Mouse (Mus musculus): ENCODE data around the gene Itga1. TPM values are rescaled to one million over a fixed set of nuclear protein-coding genes. Genes with fewer than 3 reads are reported as not detected.

The Itga1 gene
- total and polyA plus RNA-seq, 3 experiments, result not detected

DNA sequence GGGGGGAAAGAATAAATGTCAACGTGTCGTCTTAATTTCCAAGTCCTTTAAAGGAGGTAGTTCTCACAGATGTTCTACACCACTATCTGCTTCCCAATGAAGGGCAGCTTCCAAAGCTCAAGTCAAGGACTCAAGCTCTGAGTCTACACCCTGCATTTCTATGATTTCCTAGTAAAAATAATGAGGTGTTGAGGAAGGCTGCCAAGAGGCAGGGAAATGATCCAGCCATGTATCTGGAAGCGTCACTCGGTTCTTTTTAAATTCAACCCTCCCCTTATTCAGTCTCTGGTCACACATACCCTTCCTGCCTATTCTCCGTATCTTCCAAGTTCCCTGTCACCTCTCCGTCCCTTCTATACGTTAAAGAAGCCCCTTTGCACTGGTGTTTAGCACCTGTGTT is 118.6 kb downstream of the Itga1 start:
- TF ChIP-seq HCFC1 (IDR thresholded peaks at IDR 0.05; ENCODE audit: low read depth, low read length), result no peak
- no peak for TF ChIP-seq ZKSCAN1 (IDR thresholded peaks at IDR 0.05; ENCODE audit: low read depth, low read length)
- TF ChIP-seq E2F4 (IDR thresholded peaks at IDR 0.05; ENCODE audit: borderline replicate concordance, low read depth, low read length), result no peak
- TF ChIP-seq TAL1 (IDR thresholded peaks at IDR 0.05; ENCODE audit: low read length), result no peak
- no peak for TF ChIP-seq MYC (IDR thresholded peaks at IDR 0.05; ENCODE audit: low read depth, low read length)
- no peak for TF ChIP-seq JUND (IDR thresholded peaks at IDR 0.05; ENCODE audit: low read depth, low read length)
- no peak for TF ChIP-seq EP300 (IDR thresholded peaks at IDR 0.05; ENCODE audit: low read depth in 1 of 2, low read length in 2 of 2)
- no peak for TF ChIP-seq ZC3H11A (IDR thresholded peaks at IDR 0.05; ENCODE audit: low read depth, low read length)
- TF ChIP-seq UBTF (IDR thresholded peaks at IDR 0.05; ENCODE audit: borderline replicate concordance, insufficient read depth, low read depth, low read length), result no peak
- TF ChIP-seq POLR2A (IDR thresholded peaks at IDR 0.05; ENCODE audit: control insufficient read depth in 1 of 2, insufficient read depth in 1 of 2, low read depth in 1 of 2, low read length in 2 of 2, poor library complexity in 1 of 2), result no peak
- Histone ChIP-seq H3K27ac (ENCODE audit: control insufficient read depth, low read depth, low read length) (no peak overlapping the region), H3K9ac (ENCODE audit: control insufficient read depth, low read depth, low read length, poor library complexity, severe bottlenecking) (no peak overlapping the region), H3K27me3 (ENCODE audit: control insufficient read depth in 1 of 2, insufficient read depth in 2 of 2, low read length in 2 of 2) (no peaks in the 10 kb centered on the region), H3K4me1 (ENCODE audit: control insufficient read depth in 1 of 2, insufficient read depth in 2 of 2, low read length in 2 of 2) (no peaks in the 10 kb centered on the region), H3K36me3 (ENCODE audit: control insufficient read depth in 1 of 2, insufficient read depth in 2 of 2, low read length in 2 of 2) (no peaks in the 10 kb centered on the region), H3K4me3 (ENCODE audit: control insufficient read depth in 1 of 2, insufficient read depth in 1 of 2, low read depth in 2 of 2, low read length in 2 of 2) (no peak overlapping the region), H3K9me3 (replicated peaks; ENCODE audit: insufficient read depth, low read length) (no peaks in the 10 kb centered on the region), H3K79me2 (ENCODE audit: control insufficient read depth, insufficient read depth, low read length, poor library complexity) (no peaks in the 10 kb centered on the region)
- DNase-seq (ENCODE audit: low read depth, low spot score), result no peak

DNA sequence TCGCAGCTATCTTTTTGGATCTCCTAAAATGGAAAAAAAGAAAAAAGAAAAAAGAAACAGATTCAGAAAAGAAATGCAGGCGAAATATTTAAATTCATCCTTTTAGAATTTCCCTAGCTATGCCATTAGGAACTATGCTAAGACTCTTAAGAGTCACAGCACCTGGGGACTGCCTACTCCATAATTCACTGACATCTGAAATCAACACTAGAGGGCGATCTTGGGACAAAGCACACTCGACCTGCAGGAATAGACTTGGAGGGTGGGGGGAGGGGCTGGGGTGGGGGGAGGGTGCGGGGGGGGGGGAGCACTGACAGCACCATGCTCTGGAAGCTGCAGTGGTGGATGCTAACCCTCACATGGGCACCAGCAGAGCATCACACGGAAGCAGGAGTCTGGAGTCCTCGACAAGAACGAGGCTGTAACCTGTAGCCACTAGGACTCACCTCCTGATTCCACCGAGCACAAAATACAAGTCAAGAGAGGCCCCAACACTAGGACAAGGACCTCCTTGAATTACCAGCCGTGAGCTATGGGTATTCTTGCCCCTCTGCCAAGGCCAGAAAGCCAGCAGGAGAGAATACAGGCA is 120.8 kb downstream of the Itga1 start:
- no peaks in the 10 kb centered on the region for H3K9me3 ChIP-seq (replicated peaks; ENCODE audit: insufficient read depth, low read length)
- no peaks in the 10 kb centered on the region; a peak in 1 of 4 replicates for H3K27me3 ChIP-seq (ENCODE audit: control insufficient read depth in 1 of 2, insufficient read depth in 2 of 2, low read length in 2 of 2)
- TF ChIP-seq SMC3 (IDR thresholded peaks at IDR 0.05; ENCODE audit: low read depth, low read length), result peak; percentile 36
- TF ChIP-seq GABPA (IDR thresholded peaks at IDR 0.05; ENCODE audit: low read depth, low read length), result no peak
- TF ChIP-seq CTCF (IDR thresholded peaks at IDR 0.05 in 2 of 3, conservative IDR thresholded peaks at IDR 0.05 in 1 of 3; ENCODE audit: control insufficient read depth in 1 of 3, insufficient read depth in 1 of 3, low read depth in 2 of 3, low read length in 3 of 3, poor library complexity in 1 of 3, severe bottlenecking in 1 of 3), result peak in 2 of 3 experiments; percentile 22 to 45; a peak in 3 of 6 replicates
- TF ChIP-seq RAD21 (IDR thresholded peaks at IDR 0.05; ENCODE audit: low read depth, low read length), result peak; percentile 11
- TF ChIP-seq JUND (IDR thresholded peaks at IDR 0.05; ENCODE audit: low read depth, low read length), result no peak
- H3K4me1 ChIP-seq (ENCODE audit: control insufficient read depth in 1 of 2, insufficient read depth in 2 of 2, low read length in 2 of 2), result no peaks in the 10 kb centered on the region
- no peak overlapping the region for H3K4me3 ChIP-seq (ENCODE audit: control insufficient read depth in 1 of 2, insufficient read depth in 1 of 2, low read depth in 2 of 2, low read length in 2 of 2)
- H3K36me3 ChIP-seq (ENCODE audit: control insufficient read depth in 1 of 2, insufficient read depth in 2 of 2, low read length in 2 of 2), result no peaks in the 10 kb centered on the region
- DNase-seq (ENCODE audit: low read depth, low spot score), result peak; percentile 20
- no peak overlapping the region for H3K27ac ChIP-seq (ENCODE audit: control insufficient read depth, low read depth, low read length)
- no peaks in the 10 kb centered on the region for H3K79me2 ChIP-seq (ENCODE audit: control insufficient read depth, insufficient read depth, low read length, poor library complexity)
- H3K9ac ChIP-seq (ENCODE audit: control insufficient read depth, low read depth, low read length, poor library complexity, severe bottlenecking), result no peak overlapping the region

DNA sequence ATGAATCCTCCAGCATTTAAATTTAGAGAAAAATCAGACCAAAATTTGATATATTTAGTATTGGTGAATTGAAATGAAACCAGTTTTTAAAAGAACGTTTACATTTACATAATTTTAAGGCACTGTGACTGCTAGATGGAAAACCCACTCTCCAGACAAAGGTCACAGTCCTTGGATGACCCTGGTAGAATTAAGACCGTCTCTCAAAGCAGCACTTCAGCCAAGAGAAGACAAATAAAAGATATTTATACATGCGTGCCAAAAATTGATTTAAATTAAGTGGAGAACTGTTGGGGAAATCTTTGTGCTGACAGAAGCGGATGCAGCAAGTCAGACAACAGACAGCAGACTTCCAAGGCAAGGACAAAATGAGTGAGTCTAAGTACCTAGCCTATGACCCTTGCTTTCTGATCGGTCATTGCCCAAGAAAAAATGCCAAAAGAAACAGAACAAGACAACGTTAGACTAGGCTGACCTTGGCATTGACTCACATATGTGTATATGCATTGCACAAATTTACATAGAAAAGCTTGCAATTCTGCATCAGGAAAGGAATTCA is 127.2 kb downstream of the Itga1 start:
- no peaks in the 10 kb centered on the region for H3K36me3 ChIP-seq (ENCODE audit: control insufficient read depth in 1 of 2, insufficient read depth in 2 of 2, low read length in 2 of 2)
- no peaks in the 10 kb centered on the region for H3K4me1 ChIP-seq (ENCODE audit: control insufficient read depth in 1 of 2, insufficient read depth in 2 of 2, low read length in 2 of 2)
- H3K79me2 ChIP-seq (ENCODE audit: control insufficient read depth, insufficient read depth, low read length, poor library complexity), result no peaks in the 10 kb centered on the region
- no peak for TF ChIP-seq CHD1 (IDR thresholded peaks at IDR 0.05; ENCODE audit: low read depth, low read length)
- no peak for TF ChIP-seq CTCF (IDR thresholded peaks at IDR 0.05 in 2 of 3, conservative IDR thresholded peaks at IDR 0.05 in 1 of 3; ENCODE audit: control insufficient read depth in 1 of 3, insufficient read depth in 1 of 3, low read depth in 2 of 3, low read length in 3 of 3, poor library complexity in 1 of 3, severe bottlenecking in 1 of 3)
- TF ChIP-seq MAFK (IDR thresholded peaks at IDR 0.05; ENCODE audit: borderline replicate concordance, low read depth, low read length), result no peak
- no peak for TF ChIP-seq MAZ (IDR thresholded peaks at IDR 0.05; ENCODE audit: low read depth, low read length)
- no peak for TF ChIP-seq ZKSCAN1 (IDR thresholded peaks at IDR 0.05; ENCODE audit: low read depth, low read length)
- TF ChIP-seq HCFC1 (IDR thresholded peaks at IDR 0.05; ENCODE audit: low read depth, low read length), result no peak
- TF ChIP-seq POLR2A (IDR thresholded peaks at IDR 0.05; ENCODE audit: control insufficient read depth in 1 of 2, insufficient read depth in 1 of 2, low read depth in 1 of 2, low read length in 2 of 2, poor library complexity in 1 of 2), result no peak
- no peak for TF ChIP-seq POLR2AphosphoS2 (IDR thresholded peaks at IDR 0.05; ENCODE audit: low read length)
- TF ChIP-seq TCF12 (IDR thresholded peaks at IDR 0.05; ENCODE audit: low read depth, low read length), result no peak
- TF ChIP-seq SIN3A (IDR thresholded peaks at IDR 0.05; ENCODE audit: low read length), result no peak
- no peak for TF ChIP-seq E2F4 (IDR thresholded peaks at IDR 0.05; ENCODE audit: borderline replicate concordance, low read depth, low read length)
- TF ChIP-seq MAX (IDR thresholded peaks at IDR 0.05; ENCODE audit: low read length), result no peak
- TF ChIP-seq NELFE (IDR thresholded peaks at IDR 0.05; ENCODE audit: low read depth, low read length), result no peak
- TF ChIP-seq SMC3 (IDR thresholded peaks at IDR 0.05; ENCODE audit: low read depth, low read length), result no peak
- TF ChIP-seq ZC3H11A (IDR thresholded peaks at IDR 0.05; ENCODE audit: low read depth, low read length), result no peak
- no peak for TF ChIP-seq NRF1 (IDR thresholded peaks at IDR 0.05; ENCODE audit: insufficient read depth, low read depth, low read length, poor library complexity, severe bottlenecking)
- TF ChIP-seq JUND (IDR thresholded peaks at IDR 0.05; ENCODE audit: low read depth, low read length), result no peak
- no peak for DNase-seq (ENCODE audit: low read depth, low spot score)
- H3K9ac ChIP-seq (ENCODE audit: control insufficient read depth, low read depth, low read length, poor library complexity, severe bottlenecking), result no peak overlapping the region
- H3K4me3 ChIP-seq (ENCODE audit: control insufficient read depth in 1 of 2, insufficient read depth in 1 of 2, low read depth in 2 of 2, low read length in 2 of 2), result no peak overlapping the region
- peaks cover 2 to 3% of the 10 kb centered on the region in 2 experiments for H3K27me3 ChIP-seq (ENCODE audit: control insufficient read depth in 1 of 2, insufficient read depth in 2 of 2, low read length in 2 of 2)
- no peaks in the 10 kb centered on the region for H3K9me3 ChIP-seq (replicated peaks; ENCODE audit: insufficient read depth, low read length)
- H3K27ac ChIP-seq (ENCODE audit: control insufficient read depth, low read depth, low read length), result no peak overlapping the region
